Mouse (Mus musculus): Measurements from ENCODE around the gene Cntln. TPM values are rescaled to one million over a fixed set of nuclear protein-coding genes. Genes with fewer than 3 reads are reported as not detected.

The Cntln gene
- polyA plus RNA-seq, 1 experiment = 1.9 TPM

- DNase-seq = no peak
- Histone ChIP-seq H3K4me3 (ENCODE audit: insufficient read depth, low read depth, low read length) (no peak overlapping the region), H3K27me3 (replicated peaks; ENCODE audit: control insufficient read depth, insufficient read depth, low read length) (no peaks in the 10 kb centered on the region), H3K4me1 (ENCODE audit: control insufficient read depth, insufficient read depth, low read length) (no peaks in the 10 kb centered on the region), H3K27ac (ENCODE audit: insufficient read depth, low read depth, low read length) (no peak overlapping the region), H3K36me3 (ENCODE audit: control insufficient read depth, insufficient read depth, low read length) (no peaks in the 10 kb centered on the region)
- TF ChIP-seq CTCF (conservative IDR thresholded peaks at IDR 0.05; ENCODE audit: insufficient read depth, insufficient read length, low read depth, low read length) (no peak), POLR2A (IDR thresholded peaks at IDR 0.05; ENCODE audit: low read depth, low read length) (no peak)
- 92% methylated on average over 3 of the region's 3 CpGs for WGBS
These were observed 62.3 kb downstream of the Cntln start for GRCm38 (mm10) chr4:84946450-84946849.

GRCm38 (mm10) chr4:84976875-84977646 is 93.0 kb downstream of the Cntln start:
- 75% methylated on average over 7 of the region's 7 CpGs for WGBS
- no peak overlapping the region for H3K4me3 ChIP-seq (ENCODE audit: insufficient read depth, low read depth, low read length)

GRCm38 (mm10) chr4:84995520-84996348 is 111.6 kb downstream of the Cntln start:
- Histone ChIP-seq H3K4me3 (ENCODE audit: insufficient read depth, low read depth, low read length) (no peak overlapping the region), H3K4me1 (ENCODE audit: control insufficient read depth, insufficient read depth, low read length) (no peaks in the 10 kb centered on the region), H3K36me3 (ENCODE audit: control insufficient read depth, insufficient read depth, low read length) (no peaks in the 10 kb centered on the region; the same call in 1 of the 2 replicates), H3K27me3 (replicated peaks; ENCODE audit: control insufficient read depth, insufficient read depth, low read length) (no peaks in the 10 kb centered on the region), H3K27ac (ENCODE audit: insufficient read depth, low read depth, low read length) (no peak overlapping the region)
- no peak for DNase-seq
- WGBS = 80% methylated on average over 10 of the region's 10 CpGs
- no peak for TF ChIP-seq CTCF (conservative IDR thresholded peaks at IDR 0.05; ENCODE audit: insufficient read depth, insufficient read length, low read depth, low read length)
- no peak for TF ChIP-seq POLR2A (IDR thresholded peaks at IDR 0.05; ENCODE audit: low read depth, low read length)

More at GRCm38 (mm10) chr4:84976875-84977646, 93.0 kb downstream of the Cntln start:
- no peaks in the 10 kb centered on the region for H3K27me3 ChIP-seq (replicated peaks; ENCODE audit: control insufficient read depth, insufficient read depth, low read length)
- H3K27ac ChIP-seq (ENCODE audit: insufficient read depth, low read depth, low read length) = no peak overlapping the region
- TF ChIP-seq CTCF (conservative IDR thresholded peaks at IDR 0.05; ENCODE audit: insufficient read depth, insufficient read length, low read depth, low read length) (no peak), POLR2A (IDR thresholded peaks at IDR 0.05; ENCODE audit: low read depth, low read length) (no peak)
- no peaks in the 10 kb centered on the region for H3K36me3 ChIP-seq (ENCODE audit: control insufficient read depth, insufficient read depth, low read length)
- H3K4me1 ChIP-seq (ENCODE audit: control insufficient read depth, insufficient read depth, low read length) = no peaks in the 10 kb centered on the region
- DNase-seq = no peak

- no peaks in the 10 kb centered on the region for H3K4me1 ChIP-seq (ENCODE audit: control insufficient read depth, insufficient read depth, low read length)
- no peak for DNase-seq
- TF ChIP-seq CTCF (conservative IDR thresholded peaks at IDR 0.05; ENCODE audit: insufficient read depth, insufficient read length, low read depth, low read length) (no peak), POLR2A (IDR thresholded peaks at IDR 0.05; ENCODE audit: low read depth, low read length) (no peak)
- 74% methylated on average over 6 of the region's 6 CpGs for WGBS
- H3K36me3 ChIP-seq (ENCODE audit: control insufficient read depth, insufficient read depth, low read length) = no peaks in the 10 kb centered on the region
- H3K27me3 ChIP-seq (replicated peaks; ENCODE audit: control insufficient read depth, insufficient read depth, low read length) = no peaks in the 10 kb centered on the region
- H3K4me3 ChIP-seq (ENCODE audit: insufficient read depth, low read depth, low read length) = no peak overlapping the region
- H3K27ac ChIP-seq (ENCODE audit: insufficient read depth, low read depth, low read length) = no peak overlapping the region
These were observed 121.5 kb downstream of the Cntln start for GRCm38 (mm10) chr4:85005581-85005980.

GRCm38 (mm10) chr4:85006789-85007188 is 122.7 kb downstream of the Cntln start:
- 92% methylated on average over 3 of the region's 3 CpGs for WGBS
- no peak for DNase-seq
- TF ChIP-seq CTCF (conservative IDR thresholded peaks at IDR 0.05; ENCODE audit: insufficient read depth, insufficient read length, low read depth, low read length) (no peak), POLR2A (IDR thresholded peaks at IDR 0.05; ENCODE audit: low read depth, low read length) (no peak)
- no peak overlapping the region for H3K4me3 ChIP-seq (ENCODE audit: insufficient read depth, low read depth, low read length)
- no peaks in the 10 kb centered on the region for H3K36me3 ChIP-seq (ENCODE audit: control insufficient read depth, insufficient read depth, low read length)
- H3K4me1 ChIP-seq (ENCODE audit: control insufficient read depth, insufficient read depth, low read length) = no peaks in the 10 kb centered on the region
- H3K27me3 ChIP-seq (replicated peaks; ENCODE audit: control insufficient read depth, insufficient read depth, low read length) = no peaks in the 10 kb centered on the region
- no peak overlapping the region for H3K27ac ChIP-seq (ENCODE audit: insufficient read depth, low read depth, low read length)

GRCm38 (mm10) chr4:85010846-85011245 is 126.7 kb downstream of the Cntln start:
- TF ChIP-seq POLR2A (IDR thresholded peaks at IDR 0.05; ENCODE audit: low read depth, low read length) (no peak), CTCF (conservative IDR thresholded peaks at IDR 0.05; ENCODE audit: insufficient read depth, insufficient read length, low read depth, low read length) (no peak)
- no peak for DNase-seq
- Histone ChIP-seq H3K36me3 (ENCODE audit: control insufficient read depth, insufficient read depth, low read length) (no peaks in the 10 kb centered on the region), H3K27ac (ENCODE audit: insufficient read depth, low read depth, low read length) (no peak overlapping the region), H3K27me3 (replicated peaks; ENCODE audit: control insufficient read depth, insufficient read depth, low read length) (no peaks in the 10 kb centered on the region), H3K4me3 (ENCODE audit: insufficient read depth, low read depth, low read length) (no peak overlapping the region), H3K4me1 (ENCODE audit: control insufficient read depth, insufficient read depth, low read length) (no peaks in the 10 kb centered on the region)

- TF ChIP-seq POLR2A (IDR thresholded peaks at IDR 0.05; ENCODE audit: low read depth, low read length) = no peak
- TF ChIP-seq CTCF (conservative IDR thresholded peaks at IDR 0.05; ENCODE audit: insufficient read depth, insufficient read length, low read depth, low read length) = no peak
- 86% methylated on average over 2 of the region's 2 CpGs for WGBS
These were observed 161.6 kb downstream of the Cntln start for GRCm38 (mm10) chr4:85045748-85046147.

More at GRCm38 (mm10) chr4:85045748-85046147, 161.6 kb downstream of the Cntln start:
- Histone ChIP-seq H3K27me3 (replicated peaks; ENCODE audit: control insufficient read depth, insufficient read depth, low read length) (no peaks in the 10 kb centered on the region), H3K36me3 (ENCODE audit: control insufficient read depth, insufficient read depth, low read length) (no peaks in the 10 kb centered on the region), H3K4me1 (ENCODE audit: control insufficient read depth, insufficient read depth, low read length) (no peaks in the 10 kb centered on the region), H3K4me3 (ENCODE audit: insufficient read depth, low read depth, low read length) (no peak overlapping the region), H3K27ac (ENCODE audit: insufficient read depth, low read depth, low read length) (no peak overlapping the region)
- DNase-seq = no peak
